Mouse (Mus musculus): ENCODE measurements around the gene 1700016D06Rik. TPM values are rescaled to one million over a fixed set of nuclear protein-coding genes. Genes with fewer than 3 reads are reported as not detected.

The 1700016D06Rik gene
- polyA plus RNA-seq, 1 experiment: not detected

DNA sequence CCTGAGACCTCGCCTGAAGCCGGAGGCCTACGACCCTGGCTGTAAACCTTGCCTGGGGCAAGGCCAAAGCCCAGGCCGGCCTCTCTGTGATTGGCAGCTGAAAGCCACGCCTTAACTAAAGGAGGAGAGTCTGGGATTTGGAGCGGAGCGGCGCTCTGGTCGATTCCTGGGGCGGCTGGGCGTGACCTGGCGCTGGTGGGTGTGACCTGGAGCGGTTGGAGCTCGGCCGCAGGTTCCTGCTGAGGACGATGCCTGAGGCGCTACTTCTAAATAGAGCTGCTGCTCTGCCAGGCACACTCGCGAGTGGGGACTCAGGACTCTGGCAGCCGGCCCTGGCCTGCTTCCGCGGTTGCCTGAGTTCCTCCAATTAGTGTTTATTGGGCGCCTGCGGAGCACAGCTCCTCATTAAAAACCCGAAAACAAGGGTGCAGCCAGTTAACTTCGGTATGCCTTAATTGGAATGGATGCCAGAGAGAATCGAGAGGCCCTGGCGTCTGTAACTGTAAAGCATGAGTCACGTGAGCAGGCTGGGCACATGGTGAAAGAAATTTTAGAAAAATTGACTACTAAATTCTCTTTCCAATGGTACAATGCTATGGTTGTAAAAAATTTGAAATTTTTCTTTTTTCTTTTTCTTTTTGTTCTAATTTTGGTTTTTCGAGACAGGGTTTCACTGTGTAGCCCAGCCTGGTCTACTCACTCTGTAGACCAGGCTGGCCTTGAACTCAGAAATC, 64.4 kb downstream of the 1700016D06Rik start:
- H3K4me1 ChIP-seq (ENCODE audit: control insufficient read depth, insufficient read depth, low read length): no peaks in the 10 kb centered on the region
- 3% methylated on average over 30 of the region's 30 CpGs for WGBS

DNA sequence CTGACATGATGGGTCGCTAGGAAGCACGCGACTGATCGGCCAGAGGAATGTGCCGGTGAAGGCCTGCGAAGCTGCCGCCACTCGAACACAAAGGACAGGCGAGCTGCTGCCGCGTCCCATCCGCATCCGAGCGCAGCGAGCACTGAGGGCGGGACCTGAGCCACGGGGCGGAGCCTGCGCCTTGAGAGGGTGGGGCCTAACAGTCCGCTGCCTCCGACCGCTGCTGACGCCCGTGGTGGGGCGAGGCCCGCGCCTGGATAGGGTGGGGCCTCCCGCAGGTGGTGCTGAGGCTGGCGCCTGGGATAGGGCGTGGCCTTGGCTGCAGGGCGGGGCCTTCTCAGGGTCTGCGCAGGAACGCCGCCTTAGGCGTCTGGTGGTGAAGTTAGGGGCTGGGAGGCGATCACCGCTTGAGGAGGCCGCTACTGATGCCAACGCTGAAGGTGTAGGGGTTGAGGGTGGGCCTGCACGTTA, 65.2 kb downstream of the 1700016D06Rik start, which contains the start of gene Ankrd10:
Gene Ankrd10, minus strand, starts transcription at position 147 of the 471 bp plus-strand sequence.
- Histone ChIP-seq H3K4me1 (ENCODE audit: control insufficient read depth, insufficient read depth, low read length) (no peaks in the 10 kb centered on the region), H3K27ac (ENCODE audit: control insufficient read depth, insufficient read depth, low read depth, low read length, poor library complexity) (peak within 1 kb of the TSS; percentile 95), H3K4me3 (replicated peaks; ENCODE audit: control insufficient read depth, low read depth, low read length) (peak within 1 kb of the TSS; percentile 83)
- TF ChIP-seq CTCF (IDR thresholded peaks at IDR 0.05; ENCODE audit: control insufficient read depth, insufficient read depth, low read length) (no peak), POLR2A (IDR thresholded peaks at IDR 0.05; ENCODE audit: borderline replicate concordance, control insufficient read depth, low read depth, low read length) (peak; percentile 92)
- WGBS: under 1% methylated on average over 40 of the region's 40 CpGs

More for the DNA sequence above, 64.4 kb downstream of the 1700016D06Rik start:
- no peak for TF ChIP-seq POLR2A (IDR thresholded peaks at IDR 0.05; ENCODE audit: borderline replicate concordance, control insufficient read depth, low read depth, low read length)
- TF ChIP-seq CTCF (IDR thresholded peaks at IDR 0.05; ENCODE audit: control insufficient read depth, insufficient read depth, low read length): no peak
- H3K27ac ChIP-seq (ENCODE audit: control insufficient read depth, insufficient read depth, low read depth, low read length, poor library complexity): peak overlapping the region; percentile 95
- H3K4me3 ChIP-seq (replicated peaks; ENCODE audit: control insufficient read depth, low read depth, low read length): peak overlapping the region; percentile 83

- WGBS: under 1% methylated on average over 70 of the region's 70 CpGs
- Histone ChIP-seq H3K4me3 (replicated peaks; ENCODE audit: control insufficient read depth, low read depth, low read length) (peak overlapping the region; percentile 83), H3K4me1 (ENCODE audit: control insufficient read depth, insufficient read depth, low read length) (no peaks in the 10 kb centered on the region), H3K27ac (ENCODE audit: control insufficient read depth, insufficient read depth, low read depth, low read length, poor library complexity) (peak overlapping the region; percentile 95)
- TF ChIP-seq POLR2A (IDR thresholded peaks at IDR 0.05; ENCODE audit: borderline replicate concordance, control insufficient read depth, low read depth, low read length): peak; percentile 41; the same call in 1 of the 2 replicates
- TF ChIP-seq CTCF (IDR thresholded peaks at IDR 0.05; ENCODE audit: control insufficient read depth, insufficient read depth, low read length): no peak
These were observed 65.8 kb downstream of the 1700016D06Rik start for GRCm38 (mm10) chr8:11635012-11635577.

GRCm38 (mm10) chr8:11634331-11635011, 66.4 kb downstream of the 1700016D06Rik start:
- H3K4me1 ChIP-seq (ENCODE audit: control insufficient read depth, insufficient read depth, low read length): no peaks in the 10 kb centered on the region
- WGBS: under 1% methylated on average over 39 of the region's 39 CpGs
- peak overlapping the region; percentile 40 for H3K27ac ChIP-seq (ENCODE audit: control insufficient read depth, insufficient read depth, low read depth, low read length, poor library complexity)
- H3K4me3 ChIP-seq (replicated peaks; ENCODE audit: control insufficient read depth, low read depth, low read length): peak overlapping the region; percentile 83
- TF ChIP-seq POLR2A (IDR thresholded peaks at IDR 0.05; ENCODE audit: borderline replicate concordance, control insufficient read depth, low read depth, low read length) (no peak), CTCF (IDR thresholded peaks at IDR 0.05; ENCODE audit: control insufficient read depth, insufficient read depth, low read length) (no peak)

DNA sequence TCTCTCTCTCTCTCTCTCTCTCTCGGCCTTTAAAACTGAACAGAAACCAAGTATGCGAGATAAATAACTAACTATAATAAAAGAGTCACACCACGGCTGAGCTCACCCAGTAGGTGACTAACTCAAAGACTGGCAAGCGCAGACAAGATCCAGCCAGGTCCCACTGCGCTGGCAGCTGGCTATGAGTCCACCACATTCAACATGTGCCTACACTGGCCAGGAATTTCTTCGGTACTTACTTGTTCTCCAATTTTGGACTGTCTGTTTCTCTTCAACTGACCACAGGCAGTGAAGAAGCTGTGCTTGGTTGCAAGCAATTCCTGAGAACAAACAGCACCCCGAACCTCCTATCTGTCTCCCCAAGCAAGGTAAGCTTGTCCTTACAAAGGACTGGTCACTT, 67.4 kb downstream of the 1700016D06Rik start:
- no peaks in the 10 kb centered on the region for H3K4me1 ChIP-seq (ENCODE audit: control insufficient read depth, insufficient read depth, low read length)
- 61% methylated on average over 7 of the region's 7 CpGs for WGBS
- TF ChIP-seq POLR2A (IDR thresholded peaks at IDR 0.05; ENCODE audit: borderline replicate concordance, control insufficient read depth, low read depth, low read length): no peak
- TF ChIP-seq CTCF (IDR thresholded peaks at IDR 0.05; ENCODE audit: control insufficient read depth, insufficient read depth, low read length): no peak
- H3K27ac ChIP-seq (ENCODE audit: control insufficient read depth, insufficient read depth, low read depth, low read length, poor library complexity): no peak overlapping the region
- H3K4me3 ChIP-seq (replicated peaks; ENCODE audit: control insufficient read depth, low read depth, low read length): no peak overlapping the region

- no peaks in the 10 kb centered on the region for H3K4me1 ChIP-seq (ENCODE audit: control insufficient read depth, insufficient read depth, low read length)
- WGBS: 71% methylated on average over 2 of the region's 2 CpGs
- no peak overlapping the region for H3K4me3 ChIP-seq (replicated peaks; ENCODE audit: control insufficient read depth, low read depth, low read length)
- H3K27ac ChIP-seq (ENCODE audit: control insufficient read depth, insufficient read depth, low read depth, low read length, poor library complexity): no peak overlapping the region
- no peak for TF ChIP-seq POLR2A (IDR thresholded peaks at IDR 0.05; ENCODE audit: borderline replicate concordance, control insufficient read depth, low read depth, low read length)
- TF ChIP-seq CTCF (IDR thresholded peaks at IDR 0.05; ENCODE audit: control insufficient read depth, insufficient read depth, low read length): no peak
These were observed 68.5 kb downstream of the 1700016D06Rik start for GRCm38 (mm10) chr8:11632406-11632805.

DNA sequence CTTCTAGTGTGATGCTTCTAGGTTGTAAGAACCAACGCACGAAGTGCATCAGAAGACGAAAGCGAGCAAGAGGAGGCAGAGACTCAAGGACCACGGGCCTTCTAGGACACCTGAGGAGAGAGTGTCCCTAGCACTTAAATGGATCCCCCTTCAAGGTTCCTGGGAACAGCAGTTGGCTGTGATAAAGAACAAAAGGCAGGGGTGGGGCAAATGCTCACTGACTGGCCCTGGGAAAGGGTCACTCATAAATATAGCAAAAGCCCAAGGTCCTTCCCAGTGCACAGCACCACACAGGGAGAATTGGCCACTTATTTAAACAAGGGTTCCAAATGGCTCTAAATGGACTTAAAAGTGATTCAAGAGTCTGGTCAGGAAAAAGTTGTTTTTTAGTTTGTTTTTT, 71.7 kb downstream of the 1700016D06Rik start:
- Histone ChIP-seq H3K4me1 (ENCODE audit: control insufficient read depth, insufficient read depth, low read length) (no peaks in the 10 kb centered on the region), H3K4me3 (replicated peaks; ENCODE audit: control insufficient read depth, low read depth, low read length) (no peak overlapping the region), H3K27ac (ENCODE audit: control insufficient read depth, insufficient read depth, low read depth, low read length, poor library complexity) (no peak overlapping the region)
- TF ChIP-seq CTCF (IDR thresholded peaks at IDR 0.05; ENCODE audit: control insufficient read depth, insufficient read depth, low read length): no peak
- TF ChIP-seq POLR2A (IDR thresholded peaks at IDR 0.05; ENCODE audit: borderline replicate concordance, control insufficient read depth, low read depth, low read length): no peak
- 89% methylated on average over 5 of the region's 5 CpGs for WGBS

Measured in bone marrow, adult 2 months (tissue).